Mouse (Mus musculus): ENCODE measurements around the gene Ccdc83. TPM values are rescaled to one million over a fixed set of nuclear protein-coding genes. Genes with fewer than 3 reads are reported as not detected.

Ccdc83 gene
- polyA plus RNA-seq, 1 experiment = not detected

GRCm38 (mm10) chr7:90203914-90204313 is 61.7 kb downstream of the Ccdc83 start:
- no peak overlapping the region for H3K27ac ChIP-seq (ENCODE audit: insufficient read depth, low read length)
- H3K27me3 ChIP-seq (ENCODE audit: control insufficient read depth, insufficient read depth, low read length, poor library complexity, severe bottlenecking) = no peaks in the 10 kb centered on the region
- TF ChIP-seq EP300 (IDR thresholded peaks at IDR 0.05; ENCODE audit: insufficient read depth, low read depth, low read length) (no peak), CTCF (IDR thresholded peaks at IDR 0.05; ENCODE audit: low read depth, low read length) (no peak), POLR2A (IDR thresholded peaks at IDR 0.05; ENCODE audit: insufficient read depth, low read length) (no peak)
- H3K9ac ChIP-seq (ENCODE audit: low read depth, poor library complexity, severe bottlenecking) = no peak overlapping the region
- H3K9me3 ChIP-seq (replicated peaks; ENCODE audit: control insufficient read depth, insufficient read depth, low read length, poor library complexity, severe bottlenecking) = no peaks in the 10 kb centered on the region
- H3K36me3 ChIP-seq (ENCODE audit: control insufficient read depth, insufficient read depth, low read length, poor library complexity, severe bottlenecking) = peaks cover 10% of the 10 kb centered on the region
- H3K4me3 ChIP-seq (ENCODE audit: low read depth, low read length) = no peak overlapping the region
- no peaks in the 10 kb centered on the region for H3K4me1 ChIP-seq (ENCODE audit: control insufficient read depth, insufficient read depth, low read length)

GRCm38 (mm10) chr7:90201877-90202465 is 63.6 kb downstream of the Ccdc83 start:
- H3K27ac ChIP-seq (ENCODE audit: insufficient read depth, low read length) = no peak overlapping the region
- peaks cover 6% of the 10 kb centered on the region; the same call in 1 of the 2 replicates for H3K36me3 ChIP-seq (ENCODE audit: control insufficient read depth, insufficient read depth, low read length, poor library complexity, severe bottlenecking)
- no peak overlapping the region for H3K9ac ChIP-seq (ENCODE audit: low read depth, poor library complexity, severe bottlenecking)
- H3K9me3 ChIP-seq (replicated peaks; ENCODE audit: control insufficient read depth, insufficient read depth, low read length, poor library complexity, severe bottlenecking) = no peaks in the 10 kb centered on the region
- H3K4me1 ChIP-seq (ENCODE audit: control insufficient read depth, insufficient read depth, low read length) = no peaks in the 10 kb centered on the region
- TF ChIP-seq EP300 (IDR thresholded peaks at IDR 0.05; ENCODE audit: insufficient read depth, low read depth, low read length) = no peak
- no peak for TF ChIP-seq POLR2A (IDR thresholded peaks at IDR 0.05; ENCODE audit: insufficient read depth, low read length)
- TF ChIP-seq CTCF (IDR thresholded peaks at IDR 0.05; ENCODE audit: low read depth, low read length) = no peak
- H3K4me3 ChIP-seq (ENCODE audit: low read depth, low read length) = no peak overlapping the region
- H3K27me3 ChIP-seq (ENCODE audit: control insufficient read depth, insufficient read depth, low read length, poor library complexity, severe bottlenecking) = no peaks in the 10 kb centered on the region

- no peak for TF ChIP-seq CTCF (IDR thresholded peaks at IDR 0.05; ENCODE audit: low read depth, low read length)
- TF ChIP-seq EP300 (IDR thresholded peaks at IDR 0.05; ENCODE audit: insufficient read depth, low read depth, low read length) = no peak
- TF ChIP-seq POLR2A (IDR thresholded peaks at IDR 0.05; ENCODE audit: insufficient read depth, low read length) = no peak
- Histone ChIP-seq H3K27ac (ENCODE audit: insufficient read depth, low read length) (no peak overlapping the region), H3K36me3 (ENCODE audit: control insufficient read depth, insufficient read depth, low read length, poor library complexity, severe bottlenecking) (peaks cover 6% of the 10 kb centered on the region), H3K9me3 (replicated peaks; ENCODE audit: control insufficient read depth, insufficient read depth, low read length, poor library complexity, severe bottlenecking) (no peaks in the 10 kb centered on the region), H3K27me3 (ENCODE audit: control insufficient read depth, insufficient read depth, low read length, poor library complexity, severe bottlenecking) (no peaks in the 10 kb centered on the region), H3K4me3 (ENCODE audit: low read depth, low read length) (no peak overlapping the region), H3K9ac (ENCODE audit: low read depth, poor library complexity, severe bottlenecking) (no peak overlapping the region), H3K4me1 (ENCODE audit: control insufficient read depth, insufficient read depth, low read length) (no peaks in the 10 kb centered on the region)
These were observed 65.3 kb downstream of the Ccdc83 start for GRCm38 (mm10) chr7:90200251-90200650.

DNA sequence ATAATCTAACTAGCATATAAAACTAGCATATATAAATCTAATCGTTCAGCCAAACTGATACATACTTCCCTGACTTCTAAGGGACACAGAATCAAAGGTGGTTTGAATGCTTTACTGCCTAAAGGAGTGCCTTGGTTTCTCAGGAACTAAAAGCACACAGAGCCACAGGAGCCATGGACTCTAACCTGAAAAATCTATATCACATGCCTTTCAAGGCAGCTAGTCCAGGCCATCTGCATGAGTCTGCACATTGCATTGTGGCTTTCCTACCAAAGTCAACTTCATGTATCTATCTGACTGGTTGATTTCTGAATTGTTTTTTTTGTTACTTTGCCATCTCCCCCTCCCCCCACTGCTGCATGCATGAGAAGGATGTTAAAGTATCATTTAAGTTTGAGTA is 84.9 kb downstream of the Ccdc83 start:
- H3K9me3 ChIP-seq (replicated peaks; ENCODE audit: control insufficient read depth, insufficient read depth, low read length, poor library complexity, severe bottlenecking) = no peaks in the 10 kb centered on the region
- peaks cover 7% of the 10 kb centered on the region for H3K36me3 ChIP-seq (ENCODE audit: control insufficient read depth, insufficient read depth, low read length, poor library complexity, severe bottlenecking)

DNA sequence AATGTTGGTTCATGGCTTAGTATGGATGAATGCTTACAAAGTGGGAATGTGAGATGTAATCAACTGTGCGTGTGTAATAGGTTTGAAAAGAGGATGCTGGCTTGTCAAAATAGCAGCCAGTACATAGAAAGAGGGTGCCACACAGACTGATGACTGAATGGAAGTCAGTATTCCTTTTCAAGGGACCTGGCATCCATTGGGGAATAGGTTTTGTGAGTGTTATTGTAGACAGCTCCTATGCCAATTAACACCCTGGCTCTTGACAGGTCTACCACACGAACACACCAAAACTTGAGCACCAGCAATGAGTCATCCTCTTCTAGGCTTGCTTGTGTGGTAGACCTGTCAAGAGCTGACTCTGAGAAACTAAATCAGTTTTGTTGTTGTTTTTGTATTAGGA is 90.0 kb downstream of the Ccdc83 start:
- TF ChIP-seq CTCF (IDR thresholded peaks at IDR 0.05; ENCODE audit: low read depth, low read length) = no peak
- TF ChIP-seq EP300 (IDR thresholded peaks at IDR 0.05; ENCODE audit: insufficient read depth, low read depth, low read length) = no peak
- no peak for TF ChIP-seq POLR2A (IDR thresholded peaks at IDR 0.05; ENCODE audit: insufficient read depth, low read length)
- peaks cover 18% of the 10 kb centered on the region for H3K36me3 ChIP-seq (ENCODE audit: control insufficient read depth, insufficient read depth, low read length, poor library complexity, severe bottlenecking)
- no peaks in the 10 kb centered on the region for H3K4me1 ChIP-seq (ENCODE audit: control insufficient read depth, insufficient read depth, low read length)
- no peaks in the 10 kb centered on the region for H3K27me3 ChIP-seq (ENCODE audit: control insufficient read depth, insufficient read depth, low read length, poor library complexity, severe bottlenecking)
- H3K4me3 ChIP-seq (ENCODE audit: low read depth, low read length) = no peak overlapping the region
- H3K9me3 ChIP-seq (replicated peaks; ENCODE audit: control insufficient read depth, insufficient read depth, low read length, poor library complexity, severe bottlenecking) = no peaks in the 10 kb centered on the region
- no peak overlapping the region for H3K9ac ChIP-seq (ENCODE audit: low read depth, poor library complexity, severe bottlenecking)
- no peak overlapping the region for H3K27ac ChIP-seq (ENCODE audit: insufficient read depth, low read length)

More for the DNA sequence above, 84.9 kb downstream of the Ccdc83 start:
- no peaks in the 10 kb centered on the region for H3K27me3 ChIP-seq (ENCODE audit: control insufficient read depth, insufficient read depth, low read length, poor library complexity, severe bottlenecking)
- TF ChIP-seq POLR2A (IDR thresholded peaks at IDR 0.05; ENCODE audit: insufficient read depth, low read length) (no peak), EP300 (IDR thresholded peaks at IDR 0.05; ENCODE audit: insufficient read depth, low read depth, low read length) (no peak), CTCF (IDR thresholded peaks at IDR 0.05; ENCODE audit: low read depth, low read length) (no peak)
- no peak overlapping the region for H3K9ac ChIP-seq (ENCODE audit: low read depth, poor library complexity, severe bottlenecking)
- H3K4me1 ChIP-seq (ENCODE audit: control insufficient read depth, insufficient read depth, low read length) = no peaks in the 10 kb centered on the region
- H3K4me3 ChIP-seq (ENCODE audit: low read depth, low read length) = no peak overlapping the region
- no peak overlapping the region for H3K27ac ChIP-seq (ENCODE audit: insufficient read depth, low read length)

Other genes with a start within 250 kb of the Ccdc83 start
- gene Picalm, start 135.6 kb downstream of the Ccdc83 start, polyA plus RNA-seq (2011; ENCODE audit: insufficient read depth, insufficient read length, low read depth, missing spikeins) = 175 and 177 TPM in 2 replicates
- gene Sytl2, start 36.5 kb upstream of the Ccdc83 start, polyA plus RNA-seq (2011; ENCODE audit: insufficient read depth, insufficient read length, low read depth, missing spikeins) = 1.1 and 2.3 TPM in 2 replicates
- 0.67 and 0.75 TPM in 2 replicates for gene Ccdc89, start 160.8 kb upstream of the Ccdc83 start, polyA plus RNA-seq (2011; ENCODE audit: insufficient read depth, insufficient read length, low read depth, missing spikeins)
- 49.5 and 55.8 TPM in 2 replicates for gene Crebzf, start 177.0 kb upstream of the Ccdc83 start, polyA plus RNA-seq (2011; ENCODE audit: insufficient read depth, insufficient read length, low read depth, missing spikeins)
- 51.9 and 57.6 TPM in 2 replicates for gene Tmem126a, start 191.5 kb upstream of the Ccdc83 start, polyA plus RNA-seq (2011; ENCODE audit: insufficient read depth, insufficient read length, low read depth, missing spikeins)
- 15.1 and 15.8 TPM in 2 replicates for gene Tmem126b, start 210.2 kb upstream of the Ccdc83 start, polyA plus RNA-seq (2011; ENCODE audit: insufficient read depth, insufficient read length, low read depth, missing spikeins)
- 0.85 TPM in 1 of 2 replicates, not detected in the other for gene Dlg2, start 210.9 kb upstream of the Ccdc83 start, polyA plus RNA-seq (2011; ENCODE audit: insufficient read depth, insufficient read length, low read depth, missing spikeins)

All from ES-Bruce4 (cell line).